Mouse (Mus musculus): ENCODE results near the gene Adap2.

Gene Adap2

DNA sequence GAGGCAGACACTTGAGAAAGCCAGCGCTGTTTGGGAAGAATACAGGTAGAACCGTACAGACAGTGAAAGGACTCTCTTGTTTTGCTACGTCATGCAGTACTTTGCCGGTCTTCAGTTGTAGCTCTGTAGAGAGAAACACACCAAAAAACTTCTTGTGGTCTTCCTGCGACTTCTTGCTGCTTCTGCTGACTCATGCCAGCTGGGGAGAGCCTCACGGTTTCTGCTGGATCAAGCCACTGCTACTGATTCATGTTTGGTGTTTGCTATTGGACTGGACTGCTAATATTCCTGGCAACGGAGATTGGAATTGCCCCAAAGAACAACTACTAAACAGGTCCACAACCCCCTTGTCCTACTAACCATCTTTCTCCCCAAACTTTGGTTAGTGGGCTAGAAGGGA, 42.4 kb downstream of the Adap2 start:
- DNase-seq (ENCODE audit: low read depth, low spot score), result no peak

DNA sequence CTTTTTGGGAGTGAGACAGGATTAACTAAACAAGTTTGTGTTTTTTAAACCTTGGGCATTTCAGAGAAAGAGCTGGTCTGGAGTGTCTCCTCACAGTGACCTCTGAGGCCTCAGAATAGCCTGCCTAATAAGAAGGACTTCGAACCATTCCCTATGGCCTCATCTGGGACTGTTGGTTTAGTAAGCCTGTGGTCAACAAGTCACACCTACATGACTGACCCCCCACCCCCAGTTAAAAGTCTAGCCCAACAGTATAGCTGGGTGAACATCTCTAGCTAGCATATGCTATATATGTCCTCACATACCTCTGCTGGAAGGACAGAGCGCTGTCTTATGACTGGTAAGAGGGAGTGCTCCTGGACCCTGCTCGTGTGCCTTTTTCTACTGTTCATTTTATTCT, 45.4 kb downstream of the Adap2 start:
- no peak for DNase-seq (ENCODE audit: low read depth, low spot score)

DNA sequence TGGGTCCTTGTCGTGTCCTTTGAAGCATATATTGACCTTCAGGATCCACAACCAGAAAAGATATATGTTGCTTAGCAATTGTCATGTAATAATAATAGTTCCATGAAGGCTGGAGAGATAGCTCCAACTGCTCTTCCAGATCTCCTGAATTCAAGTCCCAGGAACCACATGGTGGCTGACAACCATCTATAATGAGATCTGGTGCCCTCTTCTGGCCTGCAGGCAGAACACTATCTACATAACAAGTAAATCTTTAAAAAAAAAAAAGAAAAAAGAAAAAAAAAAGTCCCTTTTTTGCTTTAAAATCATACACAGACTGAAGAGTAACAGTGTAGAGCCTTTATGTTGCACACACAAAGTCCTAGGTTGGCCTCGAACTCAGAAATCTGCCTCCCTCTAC, 45.9 kb downstream of the Adap2 start:
- no peak for DNase-seq (ENCODE audit: low read depth, low spot score)

DNA sequence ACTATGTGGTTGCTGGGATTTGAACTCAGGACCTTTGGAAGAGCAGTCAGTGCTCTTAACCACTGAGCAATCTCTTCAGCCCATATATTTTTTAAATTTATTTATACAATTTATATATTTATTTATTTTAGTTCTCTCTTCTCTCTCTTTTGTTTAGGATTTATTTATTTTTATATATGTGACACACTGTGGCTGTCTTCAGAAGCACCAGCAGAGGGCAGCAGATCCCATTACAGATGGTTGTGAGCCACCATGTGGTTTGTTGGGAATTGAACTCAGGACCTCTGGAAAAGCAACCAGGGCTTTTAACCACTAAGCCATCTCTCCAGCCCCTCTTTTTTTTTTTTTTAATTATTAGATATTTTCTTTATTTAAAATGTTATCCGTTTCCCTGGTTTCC, 46.4 kb downstream of the Adap2 start:
- DNase-seq (ENCODE audit: low read depth, low spot score), result no peak

DNA sequence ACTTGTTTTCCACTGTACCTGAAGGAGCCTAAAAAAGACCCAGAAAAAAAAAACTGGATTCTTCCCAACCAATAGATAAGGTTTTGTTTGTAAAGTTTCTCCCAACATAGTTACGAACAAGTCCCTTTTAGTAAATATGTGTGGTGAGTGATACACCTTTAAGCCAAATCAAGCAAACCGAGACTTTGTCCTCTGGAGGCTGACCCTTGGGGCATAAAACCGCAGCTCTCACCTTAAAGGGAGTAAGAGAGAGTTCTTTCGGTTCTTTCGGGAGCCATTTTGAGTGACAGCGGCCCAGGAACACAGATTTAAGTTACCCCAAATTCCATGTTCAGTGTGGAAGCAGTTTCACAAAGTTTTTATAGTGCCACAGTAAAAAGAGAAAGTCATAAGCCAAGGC, 48.4 kb downstream of the Adap2 start:
- no peak for DNase-seq (ENCODE audit: low read depth, low spot score)

DNA sequence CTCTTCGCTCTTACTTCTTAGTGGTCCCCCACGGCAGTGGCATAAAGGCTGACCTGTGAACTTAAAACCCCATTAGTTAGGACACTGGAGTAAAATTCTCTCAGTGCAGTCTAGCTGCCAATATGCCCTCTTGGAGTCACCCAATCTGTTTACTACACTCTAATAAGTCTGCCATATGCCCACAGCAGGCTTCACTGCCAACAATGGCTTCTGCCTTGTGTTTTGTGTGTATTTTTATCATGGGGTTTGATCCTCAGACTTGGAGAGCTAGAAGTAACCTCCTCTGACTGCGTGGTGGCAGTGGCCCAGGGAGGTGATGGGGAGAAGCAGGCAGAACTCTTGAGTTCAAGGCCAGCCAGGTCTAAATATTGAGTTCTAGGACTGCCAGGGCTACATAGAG, 50.1 kb downstream of the Adap2 start:
- no peak for DNase-seq (ENCODE audit: low read depth, low spot score)

DNA sequence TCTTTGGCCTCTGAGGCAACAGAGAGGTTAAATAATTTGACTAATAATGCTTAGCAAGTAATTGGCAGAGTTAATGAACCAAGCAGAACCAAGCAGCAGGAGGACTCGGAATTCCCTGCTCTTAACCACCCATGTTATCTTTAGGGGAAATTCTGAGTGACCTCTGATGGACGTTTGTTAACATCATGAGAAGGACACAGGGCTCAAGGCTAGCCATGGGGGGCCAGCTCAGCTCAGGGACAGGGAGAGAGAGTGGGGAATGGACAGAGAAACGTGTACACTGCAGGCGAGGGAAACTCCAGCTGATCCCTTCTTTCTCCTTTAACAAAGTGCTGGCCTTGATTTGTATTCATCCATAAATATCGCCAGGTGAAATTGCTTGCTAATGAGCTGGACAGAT, 51.0 kb downstream of the Adap2 start:
- DNase-seq (ENCODE audit: low read depth, low spot score), result no peak

DNA sequence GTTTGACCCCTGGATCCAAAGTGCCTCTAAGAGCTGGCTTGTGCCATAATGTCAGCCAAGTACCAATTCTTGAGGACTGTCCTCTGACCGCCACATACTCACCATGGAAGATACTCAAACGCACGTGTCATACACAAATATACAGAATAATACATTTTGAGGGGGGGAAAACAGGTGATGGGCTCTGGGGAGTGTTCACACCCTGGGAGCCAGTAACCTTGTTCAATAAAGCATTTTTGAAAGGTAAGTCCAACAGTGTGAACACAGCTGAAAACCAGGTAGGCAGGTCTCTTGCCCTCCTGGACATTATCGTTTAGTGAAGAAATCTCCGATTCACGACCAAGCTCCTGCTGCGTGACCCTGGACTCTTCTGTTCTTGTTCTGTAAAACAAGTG, 54.6 kb downstream of the Adap2 start:
- no peak for DNase-seq (ENCODE audit: low read depth, low spot score)

DNA sequence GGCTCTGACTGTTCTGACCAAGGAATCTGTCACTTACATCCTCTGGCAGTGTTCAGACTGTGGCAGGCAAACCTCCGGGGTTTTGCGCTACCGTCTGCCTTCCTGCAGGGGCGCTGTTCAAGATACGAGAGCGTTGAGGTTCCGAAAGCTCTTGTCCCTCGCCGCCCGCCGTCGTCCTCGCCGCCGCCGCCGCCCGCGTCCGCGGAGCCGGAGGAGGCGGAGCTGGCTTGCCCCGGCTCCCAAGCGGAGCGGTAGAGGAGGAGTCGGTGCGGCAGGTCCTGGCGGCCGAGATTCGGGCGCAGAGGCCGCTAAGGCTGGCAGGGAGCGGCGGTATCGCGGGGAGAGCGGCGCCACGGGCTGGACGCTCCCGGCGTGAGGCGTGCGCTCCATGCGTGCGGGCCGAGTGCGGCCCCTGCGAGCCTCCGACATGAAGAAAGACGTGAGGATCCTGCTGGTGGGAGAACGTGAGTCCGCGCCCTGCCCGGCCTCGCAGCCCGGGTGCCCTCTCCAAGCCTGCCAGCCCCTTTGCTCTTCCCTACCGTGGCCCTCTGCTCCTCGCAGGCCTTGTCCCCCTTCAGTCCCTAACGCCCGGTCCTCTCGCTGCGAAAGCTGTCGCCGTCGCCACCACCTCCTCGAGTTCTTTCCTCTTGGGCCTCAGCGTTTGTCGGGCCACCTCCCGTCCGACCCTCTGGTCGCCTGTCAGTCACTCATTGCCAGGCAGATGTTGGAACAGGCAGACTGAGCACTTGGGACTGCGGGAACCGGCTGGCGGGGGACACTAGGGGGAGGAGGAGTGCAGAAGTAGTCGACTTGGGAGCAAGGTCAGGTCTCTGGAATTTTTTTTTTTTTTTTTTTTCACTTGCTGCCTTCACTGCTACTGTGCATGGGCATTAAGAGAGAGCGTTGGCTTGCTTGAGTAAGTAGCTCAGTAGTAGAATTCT, 55.2 kb downstream of the Adap2 start, which contains the start of gene Rhot1:
Gene Rhot1, plus strand, starts transcription at position 160 of the 941 bp plus-strand sequence.
- DNase-seq (ENCODE audit: low read depth, low spot score), result peak; percentile 89

DNA sequence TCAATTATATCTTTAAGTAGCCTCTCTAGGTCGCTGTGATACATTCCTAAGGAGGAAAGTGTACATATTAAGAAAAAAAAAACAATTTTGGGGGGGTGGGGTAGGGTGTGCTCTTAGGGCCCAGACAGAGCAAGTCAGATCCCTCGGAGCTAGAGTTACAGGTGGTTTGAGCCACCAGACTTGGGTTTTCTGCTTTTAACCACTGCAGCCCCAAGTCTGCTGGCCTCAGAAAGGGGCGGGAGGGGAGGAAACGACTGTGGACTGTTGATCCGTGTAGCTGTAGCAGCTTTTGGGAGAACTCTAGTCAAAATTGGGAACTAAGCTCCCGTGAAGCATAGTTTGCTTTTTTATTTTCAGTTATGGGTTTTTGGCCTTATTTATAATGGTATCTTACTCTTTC, 56.4 kb downstream of the Adap2 start:
- DNase-seq (ENCODE audit: low read depth, low spot score), result no peak

DNA sequence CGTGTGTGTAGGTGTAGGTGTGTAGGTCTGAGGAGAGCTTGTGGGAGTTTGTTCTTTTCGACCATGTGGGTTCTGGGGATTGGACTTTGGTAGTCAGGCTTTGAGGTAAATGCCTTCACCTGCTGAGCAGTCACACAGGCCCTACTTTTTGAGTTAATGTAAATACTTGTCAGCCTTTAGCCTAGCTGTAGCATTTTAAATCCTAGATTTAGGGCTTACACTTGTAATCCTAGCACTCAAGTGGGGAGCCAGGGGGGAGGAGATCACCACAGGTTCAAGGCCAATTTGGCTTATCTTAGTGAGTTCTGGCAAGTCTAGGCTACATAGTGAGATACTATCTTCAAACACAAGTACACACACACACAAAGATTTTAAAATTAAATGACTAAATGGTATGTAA, 58.4 kb downstream of the Adap2 start:
- DNase-seq (ENCODE audit: low read depth, low spot score), result no peak

DNA sequence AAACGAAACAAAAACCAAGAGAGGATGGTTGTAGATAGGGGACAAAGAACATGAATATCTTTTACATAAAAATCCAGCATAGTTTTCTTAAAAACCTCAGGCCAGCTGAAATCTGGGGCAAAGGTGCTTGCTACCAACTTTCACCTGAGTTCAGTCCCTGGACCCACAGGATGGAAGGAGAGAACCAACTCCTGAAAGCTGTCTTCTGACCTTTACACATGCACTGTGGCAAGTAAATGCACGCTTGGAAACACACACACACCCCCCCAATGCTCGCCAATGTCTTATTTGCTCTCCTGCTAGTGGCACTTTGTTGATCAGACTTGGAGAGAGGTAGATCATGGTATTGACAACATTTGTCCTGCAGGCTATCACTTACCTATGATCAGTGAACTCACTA, 61.4 kb downstream of the Adap2 start:
- no peak for DNase-seq (ENCODE audit: low read depth, low spot score)

DNA sequence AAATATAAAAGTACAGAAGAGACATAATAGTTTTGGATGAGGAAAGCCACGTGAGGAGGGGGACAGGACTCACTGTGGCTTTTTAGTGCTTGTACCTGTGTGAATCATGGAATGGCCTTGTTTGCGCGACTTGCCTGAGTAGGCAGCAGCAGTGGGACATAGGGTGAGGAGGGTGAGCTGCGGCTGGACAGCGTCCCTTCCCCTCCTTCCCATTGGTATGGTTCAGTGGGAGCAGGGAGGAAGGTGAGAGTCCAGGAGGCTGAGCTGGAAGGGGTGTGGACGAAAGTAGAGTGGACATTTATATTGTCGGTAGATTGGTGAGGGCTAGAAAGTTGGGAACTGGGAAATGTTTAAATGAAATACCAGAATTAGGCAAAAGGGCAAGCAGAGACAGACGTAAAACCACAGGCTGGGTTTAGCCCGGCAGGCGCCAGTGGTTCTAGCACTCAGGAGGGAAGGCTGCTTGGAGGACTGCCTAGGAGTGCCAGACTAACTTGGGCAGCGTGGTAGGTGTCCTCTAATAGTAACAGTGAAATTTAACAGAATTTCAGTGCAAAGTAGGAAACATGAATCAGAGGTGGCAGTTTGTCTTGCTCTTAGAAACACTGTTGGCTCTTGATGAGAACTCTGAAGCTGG, 64.9 kb downstream of the Adap2 start:
- DNase-seq (ENCODE audit: low read depth, low spot score), result no peak

Data from embryo, embryonic 11.5 days (tissue).